Mouse (Mus musculus): ENCODE measurements around the gene Apol10a.
"Not testable (repeated sequence)": the region's sequence is repeated elsewhere in the genome, so short reads cannot be mapped to it uniquely, and the experiment has no call there.

DNA sequence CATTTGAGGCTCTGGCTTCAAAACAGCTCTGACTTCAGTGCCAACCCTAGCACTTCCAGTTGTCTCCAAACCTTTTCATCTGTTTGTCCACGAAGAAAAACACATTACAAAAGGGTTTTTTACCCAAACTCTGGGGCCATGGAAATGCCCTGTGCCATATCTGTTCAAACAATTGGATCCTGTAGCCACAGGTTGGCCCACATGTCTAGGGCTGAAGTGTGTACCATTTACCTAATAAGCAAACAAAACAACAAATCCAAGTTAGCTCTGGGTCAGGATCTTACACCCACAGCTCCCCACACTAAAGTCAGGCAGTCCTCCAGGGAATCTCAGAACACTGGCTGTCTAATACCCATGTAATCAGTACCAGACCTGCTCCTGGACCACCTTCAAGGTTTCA is 62.4 kb downstream of the Apol10a start:
- TF ChIP-seq CTCF (IDR thresholded peaks at IDR 0.05; ENCODE audit: low read depth, low read length); POLR2A (IDR thresholded peaks at IDR 0.05; ENCODE audit: borderline replicate concordance, low read depth, low read length): not testable (repeated sequence)
